Mouse (Mus musculus) neural tube, embryonic 11.5 days (tissue): ENCODE results near the gene Edar. TPM values are rescaled to one million over a fixed set of nuclear protein-coding genes. Genes with fewer than 3 reads are reported as not detected.

Experiments
- ATAC-seq: fragments of 200-750 bp; cut with Nextera tagmentation; 2 replicates; pipeline ENCODE4 v1.8.0; 2017; ENCODE audit warnings: moderate number of reproducible peaks, mild to moderate bottlenecking, moderate TSS enrichment, moderate library complexity; ENCODE audit not compliant: insufficient read depth, low FRiP score, low TSS enrichment
- DNase-seq: peaks from one replicate; pipeline ENCODE4 v3.0.0-alpha.2; 2015; ENCODE audit warnings: low spot score
- H3K27ac ChIP-seq: fragments of 300-500 bp; sonication (generic); 2 replicates; pipeline ENCODE4 v1.5.1; 2014; ENCODE audit warnings: low read depth, mild to moderate bottlenecking, low read length
- H3K27me3 ChIP-seq: fragments of 300-500 bp; sonication (generic); 2 replicates; pipeline ENCODE4 v1.6.1; 2014; ENCODE audit warnings: mild to moderate bottlenecking, low read length, mixed read lengths; ENCODE audit not compliant: control insufficient read depth, insufficient read depth
- H3K36me3 ChIP-seq: fragments of 300-500 bp; sonication (generic); 2 replicates; pipeline ENCODE4 v1.6.1; 2014; ENCODE audit warnings: mild to moderate bottlenecking, low read length, moderate library complexity, mixed read lengths; ENCODE audit not compliant: control insufficient read depth, insufficient read depth
- H3K4me1 ChIP-seq: fragments of 300-500 bp; sonication (generic); 2 replicates; pipeline ENCODE4 v1.6.1; 2014; ENCODE audit warnings: low read length, mixed read lengths; ENCODE audit not compliant: control insufficient read depth, insufficient read depth
- H3K4me2 ChIP-seq: fragments of 300-500 bp; sonication (generic); 2 replicates; pipeline ENCODE4 v1.6.1; 2014; ENCODE audit warnings: low read depth, mild to moderate bottlenecking, moderate library complexity
- H3K4me3 ChIP-seq: fragments of 300-500 bp; sonication (generic); 2 replicates; pipeline ENCODE4 v1.5.1; 2014; ENCODE audit warnings: low read depth, low read length
- H3K9ac ChIP-seq: fragments of 300-500 bp; sonication (generic); 2 replicates; pipeline ENCODE4 v1.6.1; 2014; ENCODE audit warnings: mild to moderate bottlenecking, low read length
- H3K9me3 ChIP-seq: fragments of 300-500 bp; sonication (generic); 2 replicates; pipeline ENCODE4 v1.6.1; 2016; ENCODE audit warnings: low read length; ENCODE audit not compliant: control insufficient read depth
- WGBS: fragments of 180-500 bp; shearing (Covaris S2); extraction: QIAGEN DNeasy Blood & Tissue Kit; methylation state at CpG from one replicate; pipeline ENCODE4 v1.1.7; 2014; 5-methylcytosine and 5-hydroxymethylcytosine counted together
- polyA plus RNA-seq: library from polyadenylated mRNA; unstranded; fragments of >200 nt; fragmentation: Nextera tagmentation; extraction: Ambion mirVana; gene quantifications from 2 replicates; pipeline ENCODE4 v1.2.1, GENCODE M21; 2014

Gene Edar
- polyA plus RNA-seq, 1 experiment from 2014 or later: 0.32 TPM

DNA sequence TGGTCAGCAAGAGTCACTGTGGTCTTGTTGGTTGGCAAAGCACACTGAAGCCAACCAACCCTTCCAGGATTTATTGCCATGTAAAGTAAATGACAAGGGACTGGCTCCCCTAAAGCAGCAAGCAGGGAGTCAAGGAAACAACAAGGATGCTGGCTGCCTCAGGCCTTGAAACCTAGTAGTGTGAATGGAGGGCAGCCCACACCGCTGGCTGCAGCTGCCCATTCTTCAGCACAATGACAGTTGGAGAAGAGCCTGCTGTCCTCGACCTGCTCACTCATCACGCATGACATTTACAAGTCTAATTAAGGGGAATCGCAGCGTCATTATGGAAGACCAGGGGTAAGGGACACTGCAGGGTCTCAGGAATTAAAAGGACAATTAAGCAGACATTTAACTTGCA is 74.5 kb downstream of the Edar start:
- ATAC-seq (peak; percentile 63; the same call in 1 of the 2 replicates), DNase-seq (peak; percentile 22)
- H3K36me3 ChIP-seq: no peaks in the 10 kb centered on the region
- no peaks in the 10 kb centered on the region for H3K4me1 ChIP-seq
- H3K4me3 ChIP-seq: no peak overlapping the region
- H3K27me3 ChIP-seq: no peaks in the 10 kb centered on the region
- 4% methylated on average over 5 of the region's 5 CpGs for WGBS
- H3K4me2 ChIP-seq: no peak overlapping the region
- no peaks in the 10 kb centered on the region for H3K9me3 ChIP-seq
- H3K9ac ChIP-seq: no peak overlapping the region
- no peak overlapping the region for H3K27ac ChIP-seq

DNA sequence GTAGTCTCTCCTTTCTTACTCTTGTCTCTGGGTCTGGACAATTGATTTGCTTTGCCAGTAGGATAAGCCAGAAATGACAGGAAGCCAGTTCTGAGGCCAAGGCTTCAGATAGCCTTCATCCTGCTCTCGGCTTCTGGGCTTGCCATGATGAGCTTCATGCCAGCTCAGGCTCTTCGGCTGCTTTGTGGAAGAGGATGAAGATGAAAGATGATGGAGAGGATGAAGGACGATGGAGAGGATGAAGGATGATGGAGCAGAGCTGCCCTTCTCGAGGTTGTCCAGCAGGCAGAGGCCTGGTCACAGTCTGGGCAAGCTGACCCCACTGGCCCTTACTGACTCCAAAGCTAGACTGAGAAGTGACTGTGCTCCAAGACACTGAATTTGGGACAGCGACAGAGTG is 75.3 kb downstream of the Edar start:
- H3K4me3 ChIP-seq: no peak overlapping the region
- 93% methylated on average over 5 of the region's 5 CpGs for WGBS
- H3K4me2 ChIP-seq: no peak overlapping the region
- no peak for DNase-seq
- no peak overlapping the region for H3K9ac ChIP-seq
- ATAC-seq: no peak
- no peak overlapping the region for H3K27ac ChIP-seq
- H3K4me1 ChIP-seq: no peaks in the 10 kb centered on the region
- no peaks in the 10 kb centered on the region for H3K27me3 ChIP-seq
- H3K36me3 ChIP-seq: no peaks in the 10 kb centered on the region
- no peaks in the 10 kb centered on the region for H3K9me3 ChIP-seq

DNA sequence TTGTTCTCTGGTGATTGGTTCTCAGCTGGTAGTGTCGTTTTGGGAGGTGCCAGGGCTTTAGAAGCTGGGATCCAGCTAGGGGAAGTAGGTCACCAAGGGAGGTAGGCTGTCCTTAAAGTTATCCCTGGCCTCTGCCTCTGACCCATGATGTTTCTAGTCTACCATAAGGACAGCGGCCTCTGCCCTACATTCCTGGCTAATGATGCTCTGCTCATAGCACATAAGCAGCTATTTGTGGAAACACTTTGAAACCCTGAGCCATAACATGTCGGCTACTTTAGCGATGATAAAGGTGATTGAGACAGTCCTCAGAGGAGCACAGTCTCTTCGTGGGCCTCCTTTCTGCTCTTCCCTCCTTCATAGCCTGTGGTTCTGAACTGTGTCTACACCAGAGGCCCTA is 79.6 kb downstream of the Edar start:
- H3K27me3 ChIP-seq: no peaks in the 10 kb centered on the region
- no peak overlapping the region for H3K27ac ChIP-seq
- H3K4me2 ChIP-seq: no peak overlapping the region
- H3K9ac ChIP-seq: no peak overlapping the region
- no peaks in the 10 kb centered on the region for H3K36me3 ChIP-seq
- H3K4me1 ChIP-seq: no peaks in the 10 kb centered on the region
- DNase-seq (no peak), ATAC-seq (no peak)
- H3K4me3 ChIP-seq: no peak overlapping the region
- no peaks in the 10 kb centered on the region for H3K9me3 ChIP-seq
- WGBS: 70% methylated on average over 5 of the region's 5 CpGs

DNA sequence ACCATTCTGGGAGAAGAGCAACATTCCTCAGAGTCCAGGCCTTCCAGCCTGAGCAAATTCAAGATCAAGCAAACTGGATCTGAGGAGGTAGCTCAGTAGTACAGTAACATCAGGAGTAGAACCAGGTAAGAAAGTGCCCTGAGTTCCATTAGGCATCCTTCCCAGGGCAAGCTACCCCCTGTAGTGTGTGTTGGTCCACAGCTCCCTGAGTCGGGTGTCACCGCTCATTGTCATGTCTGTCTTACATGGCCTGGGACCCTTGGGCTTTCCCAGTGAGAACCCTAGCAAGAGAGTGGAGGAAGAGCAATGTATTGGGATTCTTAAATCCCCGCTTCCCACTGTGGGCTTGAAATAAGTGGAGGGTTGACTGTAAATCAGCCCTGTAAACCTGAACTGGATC is 80.3 kb downstream of the Edar start:
- no peak for ATAC-seq
- H3K4me1 ChIP-seq: no peaks in the 10 kb centered on the region
- H3K9me3 ChIP-seq: no peaks in the 10 kb centered on the region
- H3K27me3 ChIP-seq: no peaks in the 10 kb centered on the region
- H3K4me3 ChIP-seq: no peak overlapping the region
- no peak for DNase-seq
- H3K27ac ChIP-seq: no peak overlapping the region
- H3K4me2 ChIP-seq: no peak overlapping the region
- no peak overlapping the region for H3K9ac ChIP-seq
- H3K36me3 ChIP-seq: no peaks in the 10 kb centered on the region
- 93% methylated on average over 3 of the region's 3 CpGs for WGBS

DNA sequence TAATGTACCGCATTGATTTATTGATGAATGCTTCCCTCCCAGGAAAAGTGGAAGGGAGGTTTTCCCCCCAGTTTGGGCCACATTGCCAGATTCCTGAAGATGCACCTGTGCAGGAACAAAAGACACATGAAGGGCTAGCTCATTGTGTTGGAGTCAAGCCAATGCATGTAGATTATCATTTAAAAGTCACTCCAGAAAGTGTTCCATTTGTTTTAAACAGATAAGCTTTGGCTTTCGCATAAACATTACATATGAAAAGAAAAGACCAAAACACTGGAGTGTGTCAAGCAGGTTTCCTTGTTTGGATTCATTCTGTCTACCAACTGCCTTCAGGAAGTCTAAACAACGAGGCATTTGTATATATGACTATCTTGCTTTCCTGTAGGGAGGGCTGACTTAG is 81.0 kb downstream of the Edar start:
- no peaks in the 10 kb centered on the region for H3K27me3 ChIP-seq
- DNase-seq (no peak), ATAC-seq (no peak)
- H3K4me2 ChIP-seq: no peak overlapping the region
- H3K27ac ChIP-seq: no peak overlapping the region
- no peaks in the 10 kb centered on the region for H3K9me3 ChIP-seq
- no peaks in the 10 kb centered on the region for H3K4me1 ChIP-seq
- 86% methylated on average over 3 of the region's 3 CpGs for WGBS
- no peak overlapping the region for H3K4me3 ChIP-seq
- no peaks in the 10 kb centered on the region for H3K36me3 ChIP-seq
- H3K9ac ChIP-seq: no peak overlapping the region

DNA sequence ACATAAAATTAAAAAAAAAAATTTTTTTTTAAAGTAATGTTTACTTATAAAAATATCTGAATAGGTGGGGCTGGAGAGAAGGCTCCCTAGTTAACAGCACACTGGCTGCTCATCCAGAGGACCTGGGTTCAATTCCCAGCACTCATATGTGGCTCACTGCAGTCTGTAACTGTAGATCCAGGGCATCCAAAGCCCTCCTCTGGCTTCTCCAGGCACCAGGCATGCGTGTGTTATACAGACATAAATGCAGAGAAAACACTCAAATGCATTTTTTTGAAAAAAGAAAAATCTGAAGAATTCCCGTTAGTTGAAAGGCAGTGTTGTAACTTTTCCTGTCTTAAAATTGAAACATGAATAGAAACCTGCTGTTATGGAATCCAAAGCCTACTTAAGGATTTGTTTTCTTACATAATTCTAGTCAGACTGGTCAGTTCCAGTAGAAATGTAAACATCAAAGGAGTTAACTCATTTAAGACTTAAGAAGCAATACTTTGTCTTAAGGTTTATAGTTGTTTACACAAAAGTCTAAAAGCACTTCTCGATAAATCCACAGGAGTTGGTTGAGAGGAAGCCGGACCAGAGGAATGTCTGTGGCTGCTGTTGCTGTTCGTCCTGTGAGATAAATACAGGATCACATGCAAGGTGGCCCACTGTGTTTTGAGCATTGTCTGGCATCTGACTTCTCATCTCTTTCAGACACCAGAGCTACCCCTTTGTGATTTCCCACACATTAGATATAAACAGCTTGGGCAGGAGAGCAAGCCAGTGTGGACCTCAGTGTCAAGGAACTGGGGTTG is 89.8 kb downstream of the Edar start:
- DNase-seq: no peak
- H3K4me1 ChIP-seq: no peaks in the 10 kb centered on the region
- H3K9me3 ChIP-seq: no peaks in the 10 kb centered on the region
- no peaks in the 10 kb centered on the region for H3K27me3 ChIP-seq
- H3K4me3 ChIP-seq: no peak overlapping the region
- no peak for ATAC-seq
- no peak overlapping the region for H3K4me2 ChIP-seq
- H3K9ac ChIP-seq: no peak overlapping the region
- 77% methylated on average over 5 of the region's 5 CpGs for WGBS
- H3K27ac ChIP-seq: no peak overlapping the region
- no peaks in the 10 kb centered on the region for H3K36me3 ChIP-seq

DNA sequence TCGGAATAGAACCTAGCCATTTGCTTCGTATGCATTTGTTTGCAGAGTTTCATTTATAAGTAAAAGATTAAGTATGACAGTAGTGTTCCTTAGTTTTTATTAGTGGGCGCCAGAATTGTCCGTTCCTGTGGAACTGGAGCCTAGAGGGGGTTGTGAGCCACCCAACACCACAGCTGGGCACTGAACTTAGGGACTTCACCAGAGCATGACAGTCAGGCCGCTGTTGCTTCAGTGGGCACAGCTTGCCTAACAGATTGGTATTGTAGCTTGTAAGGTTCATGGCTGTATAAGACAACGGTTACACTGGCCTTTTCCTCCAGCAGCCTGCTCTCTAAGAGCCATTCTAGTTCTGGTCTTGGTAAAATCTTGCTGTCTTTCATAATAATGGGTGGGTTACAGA is 114.9 kb downstream of the Edar start:
- 92% methylated on average over 6 of the region's 6 CpGs for WGBS
- ATAC-seq: no peak
- no peak overlapping the region for H3K9ac ChIP-seq

DNA sequence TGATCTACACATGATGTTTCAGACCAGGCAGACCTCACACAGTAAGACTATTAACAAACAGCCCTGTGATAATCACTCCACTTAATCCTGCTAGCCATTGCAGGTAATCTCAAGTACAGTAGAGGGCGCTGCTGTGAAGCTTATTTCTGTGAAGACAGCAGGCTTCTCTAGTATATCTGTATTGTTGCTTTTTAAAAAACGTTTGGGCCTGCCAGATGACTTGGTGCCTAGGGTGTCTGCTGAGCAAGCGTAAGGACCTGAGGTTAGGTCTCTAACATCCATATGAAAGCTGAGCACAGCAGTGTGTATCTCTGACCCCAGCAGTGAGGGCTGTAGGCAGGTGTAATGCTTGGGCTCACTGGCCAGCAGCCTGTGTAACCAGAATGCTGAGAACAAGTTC is 115.6 kb downstream of the Edar start:
- no peaks in the 10 kb centered on the region for H3K27me3 ChIP-seq
- H3K36me3 ChIP-seq: no peaks in the 10 kb centered on the region
- no peak overlapping the region for H3K4me2 ChIP-seq
- peak; percentile 63 for DNase-seq
- no peak overlapping the region for H3K27ac ChIP-seq
- no peak; the same call in 1 of the 2 replicates for ATAC-seq
- H3K4me1 ChIP-seq: no peaks in the 10 kb centered on the region
- no peaks in the 10 kb centered on the region for H3K9me3 ChIP-seq
- WGBS: 24% methylated on average over 3 of the region's 3 CpGs
- no peak overlapping the region for H3K4me3 ChIP-seq
- H3K9ac ChIP-seq: no peak overlapping the region

More for the DNA sequence above, 114.9 kb downstream of the Edar start:
- no peaks in the 10 kb centered on the region for H3K9me3 ChIP-seq
- no peak overlapping the region for H3K4me3 ChIP-seq
- H3K36me3 ChIP-seq: no peaks in the 10 kb centered on the region
- no peak for DNase-seq
- H3K27me3 ChIP-seq: no peaks in the 10 kb centered on the region
- no peak overlapping the region for H3K27ac ChIP-seq
- no peak overlapping the region for H3K4me2 ChIP-seq
- H3K4me1 ChIP-seq: no peaks in the 10 kb centered on the region

DNA sequence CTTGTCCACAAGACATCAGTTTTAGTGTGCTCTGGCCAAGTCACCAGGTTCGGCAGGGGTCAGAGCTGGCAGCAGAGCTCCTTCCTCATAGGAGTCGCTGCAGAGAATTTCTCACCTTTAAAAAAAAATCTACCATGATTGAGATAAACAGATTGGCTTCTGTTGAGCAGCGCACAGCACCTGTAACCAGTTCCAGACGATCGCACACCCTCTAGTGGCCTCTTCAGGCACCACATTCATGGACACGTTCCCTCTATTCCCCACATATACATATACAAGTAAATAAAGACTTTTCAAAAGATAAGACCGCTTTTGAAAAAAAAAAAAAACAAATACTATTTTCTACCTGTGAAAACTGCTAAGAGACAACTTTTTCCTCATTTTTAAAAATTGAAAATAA is 116.4 kb downstream of the Edar start:
- Histone ChIP-seq H3K4me2 (no peak overlapping the region), H3K9ac (no peak overlapping the region), H3K27ac (no peak overlapping the region), H3K9me3 (no peaks in the 10 kb centered on the region), H3K36me3 (no peaks in the 10 kb centered on the region), H3K27me3 (no peaks in the 10 kb centered on the region), H3K4me1 (no peaks in the 10 kb centered on the region), H3K4me3 (no peak overlapping the region)
- WGBS: 34% methylated on average over 7 of the region's 7 CpGs
- DNase-seq: peak; percentile 52
- ATAC-seq: no peak
